Mouse (Mus musculus): ENCODE data around the gene Dgke.

The Dgke gene

GRCm38 (mm10) chr11:88989530-88989929, 77.1 kb downstream of the Dgke start:
- CTCF ChIA-PET = interaction anchor here in 3 of 4 experiments (0.6 to 5.0 kb wide), 22 partner anchors 8 to 884 kb away, joined by 3 to 77 read pairs (median 4); partner anchors contain the start of genes Scpep1 (in 1 of the 3) and Trim25 (in 1 of the 3)
- POLR2A ChIA-PET = interaction anchor here (0.5 to 51.7 kb wide), 14 partner anchors 1 to 129 kb away, joined by 3 to 1912 read pairs (median 4); partner anchors contain the start of genes Coil (in 2 of the 4), Dgke (in 1 of the 4), Elobl (in 1 of the 4) and Scpep1 (in 1 of the 4)

DNA sequence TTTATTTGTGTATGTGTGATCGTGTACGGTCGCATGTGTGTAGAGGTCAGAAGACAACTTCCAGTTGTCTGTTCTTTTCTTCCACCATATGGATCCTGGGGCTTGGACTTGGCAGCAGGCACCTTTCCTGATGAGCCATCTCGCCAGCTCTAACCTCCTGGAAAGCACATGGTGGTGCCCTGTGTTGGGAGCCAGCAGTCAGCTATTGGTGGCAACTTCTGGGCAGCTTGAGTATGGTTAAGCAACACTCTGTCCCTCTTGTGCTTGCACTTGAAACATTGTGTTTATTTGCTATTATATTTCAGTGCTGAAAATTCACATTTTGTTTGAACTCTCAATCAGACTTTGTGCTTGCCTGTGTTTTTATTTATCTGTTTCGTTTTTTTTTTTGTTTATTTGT, 77.7 kb downstream of the Dgke start:
- ChIA-PET POLR2A (interaction anchor here (0.5 to 51.7 kb wide), 13 partner anchors 2 to 108 kb away, joined by 3 to 1912 read pairs (median 11); partner anchors contain the start of genes Trim25 (in 2 of the 4), Coil (in 1 of the 4), Dgke (in 1 of the 4) and Elobl (in 1 of the 4)), CTCF (interaction anchor here in 3 of 4 experiments (0.6 to 5.0 kb wide), 21 partner anchors 9 to 83 kb away, joined by 3 to 77 read pairs (median 4); partner anchors contain the start of genes Scpep1 (in 1 of the 3) and Trim25 (in 1 of the 3))

- ChIA-PET POLR2A (interaction anchor here (0.6 to 51.7 kb wide), 49 partner anchors 4 to 143 kb away, joined by 3 to 1912 read pairs (median 4); partner anchors contain the start of genes Scpep1 (in 3 of the 4), Coil (in 2 of the 4), Elobl (in 2 of the 4) and Trim25 (in 2 of the 4)), CTCF (interaction anchor here (0.5 to 5.0 kb wide), 53 partner anchors 8 to 611 kb away, joined by 3 to 77 read pairs (median 4); partner anchors contain the start of genes Trim25 (in 2 of the 4) and Scpep1 (in 1 of the 4))
Measured at GRCm38 (mm10) chr11:88986616-88987015, 80.0 kb downstream of the Dgke start.

Measured in embryonic stem cell, embryonic (primary cell).